Mouse (Mus musculus) layer of hippocampus, adult 8-10 months (tissue): ENCODE data around the gene Syt5. TPM values are rescaled to one million over a fixed set of nuclear protein-coding genes. Genes with fewer than 3 reads are reported as not detected.
"Not testable (repeated sequence)": the region's sequence is repeated elsewhere in the genome, so short reads cannot be mapped to it uniquely, and the experiment has no call there.

Experiments used
- DNase-seq, 2 experiments: peaks; one replicate each; pipeline ENCODE4 v3.0.0; 2022; ENCODE audit warnings: low spot score in 2 of 2
- total RNA-seq, 4 experiments: library from RNA; stranded (reverse); gene quantifications; 2 replicates each; pipeline ENCODE4 v1.2.4; 2022

Gene Syt5
- 100 to 1,000 TPM; 180 to 219 (median 211) TPM for total RNA-seq

DNA sequence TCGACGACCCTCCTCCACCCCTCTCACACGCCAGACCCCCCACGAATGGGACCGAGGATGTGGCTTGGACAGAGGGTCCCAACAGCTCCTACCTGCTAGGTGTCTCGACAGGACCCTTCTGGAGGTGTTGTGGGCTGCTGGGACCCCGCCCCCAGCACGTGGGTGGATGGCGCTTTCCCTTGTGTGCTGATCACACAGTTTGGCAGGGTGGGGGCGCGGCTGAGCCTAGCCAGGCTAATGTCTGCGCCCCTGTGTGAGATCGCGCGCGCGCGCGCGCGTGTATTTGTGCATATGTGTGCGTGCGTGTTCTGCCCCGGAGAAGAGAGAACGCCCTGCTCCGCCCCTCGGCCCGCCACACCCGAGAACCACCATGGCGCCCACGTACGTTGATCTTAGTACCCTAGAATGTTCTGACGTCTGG, at the start of gene Syt5:
TSS of gene Syt5 (minus strand) at position 321 of the 421 bp plus-strand sequence.
- DNase-seq: peak; percentile 55 to 67

DNA sequence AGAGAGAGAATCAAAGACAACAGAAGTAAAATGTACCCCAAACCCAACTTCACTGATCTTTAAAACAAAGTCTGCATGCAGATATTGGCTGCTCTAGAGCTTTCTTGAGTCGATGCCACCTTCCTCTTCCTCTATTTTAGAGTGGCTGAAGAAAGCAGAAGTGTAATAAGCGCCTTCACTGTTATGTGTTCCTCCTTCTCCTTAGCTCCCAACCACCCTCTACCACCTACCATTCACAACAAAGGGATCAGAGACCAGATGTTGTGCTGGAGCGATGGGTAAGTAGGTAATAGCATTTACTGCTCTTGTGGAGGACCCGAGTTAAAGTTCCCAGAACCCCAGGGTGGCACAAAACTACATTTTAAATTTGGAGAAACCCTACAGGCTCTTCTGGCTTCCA, 49.7 kb upstream of the Syt5 start:
- DNase-seq: not testable (repeated sequence)

DNA sequence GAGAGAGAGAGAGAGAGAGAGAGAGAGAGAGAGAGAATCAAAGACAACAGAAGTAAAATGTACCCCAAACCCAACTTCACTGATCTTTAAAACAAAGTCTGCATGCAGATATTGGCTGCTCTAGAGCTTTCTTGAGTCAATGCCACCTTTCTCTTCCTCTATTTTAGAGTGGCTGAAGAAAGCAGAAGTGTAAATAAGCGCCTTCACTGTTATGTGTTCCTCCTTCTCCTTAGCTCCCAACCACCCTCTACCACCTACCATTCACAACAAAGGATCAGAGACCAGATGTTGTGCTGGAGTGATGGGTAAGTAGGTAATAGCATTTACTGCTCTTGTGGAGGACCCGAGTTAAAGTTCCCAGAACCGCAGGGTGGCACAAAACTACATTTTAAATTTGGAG, 34.1 kb upstream of the Syt5 start:
- DNase-seq: not testable (repeated sequence)

DNA sequence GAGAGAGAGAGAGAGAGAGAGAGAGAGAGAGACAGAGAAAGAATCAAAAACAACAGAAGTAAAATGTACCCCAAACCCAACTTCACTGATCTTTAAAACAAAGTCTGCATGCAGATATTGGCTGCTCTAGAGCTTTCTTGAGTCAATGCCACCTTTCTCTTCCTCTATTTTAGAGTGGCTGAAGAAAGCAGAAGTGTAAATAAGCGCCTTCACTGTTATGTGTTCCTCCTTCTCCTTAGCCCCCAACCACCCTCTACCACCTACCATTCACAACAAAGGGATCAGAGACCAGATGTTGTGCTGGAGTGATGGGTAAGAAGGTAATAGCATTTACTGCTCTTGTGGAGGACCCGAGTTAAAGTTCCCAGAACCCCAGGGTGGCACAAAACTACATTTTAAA, 25.0 kb upstream of the Syt5 start:
- DNase-seq: not testable (repeated sequence)

DNA sequence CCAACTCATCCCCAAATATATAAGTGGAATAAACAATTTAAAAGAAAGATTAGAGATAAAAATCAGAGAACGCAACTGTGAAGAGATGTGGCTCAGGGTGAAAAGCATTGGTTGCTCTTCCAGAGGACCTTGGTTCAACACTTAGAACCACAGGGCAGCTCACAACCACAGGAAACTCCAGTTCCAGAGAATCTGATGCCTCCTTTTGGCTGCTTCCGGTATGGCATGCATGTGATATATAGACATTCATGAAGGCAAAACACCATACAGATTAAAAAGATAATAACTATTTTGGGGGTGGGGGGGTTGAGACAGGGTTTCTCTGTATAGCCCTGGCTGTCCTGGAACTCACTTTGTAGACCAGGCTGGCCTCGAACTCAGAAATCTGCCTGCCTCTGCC, 15.3 kb upstream of the Syt5 start:
- DNase-seq: no peak

DNA sequence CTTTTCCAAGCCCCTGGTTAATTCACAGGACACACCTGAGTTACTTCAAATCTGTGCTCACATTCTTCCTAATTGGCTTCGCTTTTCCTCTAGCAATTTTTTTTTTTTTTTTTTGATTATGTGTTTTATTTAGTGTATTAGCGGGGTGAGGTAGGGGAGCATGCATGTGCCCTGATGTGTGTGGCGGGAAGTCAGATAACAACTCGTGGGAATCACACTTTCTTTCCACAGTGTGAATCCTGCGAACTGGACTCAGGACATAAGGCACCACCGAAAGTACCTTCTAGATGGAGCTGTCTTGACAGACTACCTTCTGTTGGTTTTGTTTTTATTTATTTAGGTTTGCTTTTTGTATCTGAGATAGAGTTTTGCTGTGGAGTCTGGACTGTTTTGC, 9.8 kb upstream of the Syt5 start:
- no peak for DNase-seq

DNA sequence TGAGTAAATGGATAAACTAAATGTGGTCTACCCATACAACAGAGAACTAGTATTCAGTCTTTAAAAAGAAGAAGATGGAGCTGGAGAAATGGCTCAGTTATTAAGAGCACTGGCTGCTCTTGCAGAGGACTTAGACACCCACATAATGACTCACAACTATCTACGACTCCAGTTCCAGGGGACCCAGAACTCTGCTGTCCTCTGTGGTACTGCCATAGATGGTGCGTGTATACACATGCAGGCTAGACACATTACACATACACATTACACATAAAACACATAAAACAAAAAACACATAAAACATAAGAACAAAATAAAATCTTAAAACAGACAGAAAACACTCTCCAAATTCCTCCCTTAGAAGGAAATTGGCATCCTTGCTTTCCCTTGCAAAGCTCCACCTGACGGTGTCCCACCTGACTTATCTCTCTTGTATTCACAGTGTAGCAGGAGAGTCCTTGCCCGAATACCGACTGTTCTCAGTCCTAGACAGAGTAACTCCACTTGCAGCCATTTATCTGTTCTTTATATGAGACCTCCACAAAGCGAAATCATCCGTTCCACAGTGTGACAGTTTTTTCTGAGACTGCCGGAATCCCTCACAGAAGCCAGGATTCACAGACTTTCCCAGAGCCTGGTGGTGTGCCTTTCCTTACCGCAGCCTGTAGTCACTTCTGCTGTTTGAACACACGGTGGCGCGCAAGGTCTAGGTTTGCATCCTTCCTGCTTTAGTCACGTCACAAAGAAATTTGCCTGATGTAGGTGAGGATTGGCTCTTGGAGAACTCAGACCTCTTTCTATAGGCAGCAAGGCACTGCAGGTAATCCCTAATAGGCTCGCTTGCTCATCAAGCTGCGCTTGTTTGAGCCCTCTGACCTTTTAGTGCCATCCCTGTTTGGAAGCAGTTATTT, 9.2 kb upstream of the Syt5 start:
- DNase-seq: peak; percentile 72 to 76

DNA sequence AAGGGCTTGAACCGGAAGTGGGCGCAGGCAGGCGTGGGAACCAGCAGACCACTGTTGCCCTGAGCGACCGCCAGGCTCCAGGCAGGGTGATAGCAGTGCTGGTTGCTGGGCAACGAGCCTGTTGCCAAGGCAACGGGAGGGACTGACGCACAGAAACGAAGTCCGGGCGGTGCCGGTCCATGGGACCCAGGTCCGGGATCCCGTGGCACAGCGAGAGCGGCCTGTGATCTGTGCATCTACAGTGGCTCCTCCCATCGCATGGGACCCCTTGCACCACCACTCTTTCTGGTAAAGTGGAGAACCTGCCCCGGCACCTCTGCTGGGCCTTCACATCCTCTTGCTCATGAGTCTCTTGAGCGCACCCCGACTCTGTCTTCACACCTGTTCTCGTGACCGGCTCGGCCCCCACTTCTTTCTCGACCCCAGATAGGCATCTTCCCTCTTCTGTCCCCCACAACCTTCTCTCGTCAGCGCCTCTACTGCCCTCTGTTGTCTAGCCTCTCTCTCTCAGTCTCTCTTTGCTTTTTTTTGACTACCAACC, 680 bp downstream of the Syt5 start:
- peak; percentile 93 to 95 for DNase-seq

DNA sequence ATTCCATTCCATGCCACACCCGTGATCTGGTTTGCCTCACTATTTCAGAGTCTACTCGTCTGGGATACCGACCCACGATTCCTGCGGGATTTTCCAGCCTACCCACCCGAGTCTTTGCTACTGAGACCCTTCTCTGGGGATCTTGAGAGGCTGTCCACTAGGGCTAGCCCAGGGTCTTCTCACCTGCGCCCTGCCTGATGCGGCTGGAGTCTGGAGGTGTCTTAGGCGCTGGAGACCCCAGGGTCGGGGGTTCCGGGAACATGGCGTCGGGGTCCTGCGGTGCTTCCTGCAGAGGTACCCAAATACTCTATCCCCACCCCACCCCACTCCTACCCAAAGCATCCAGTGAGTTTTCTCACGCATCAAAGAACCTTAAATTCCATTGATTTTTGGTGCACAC, 1.3 kb downstream of the Syt5 start:
- DNase-seq: no peak

DNA sequence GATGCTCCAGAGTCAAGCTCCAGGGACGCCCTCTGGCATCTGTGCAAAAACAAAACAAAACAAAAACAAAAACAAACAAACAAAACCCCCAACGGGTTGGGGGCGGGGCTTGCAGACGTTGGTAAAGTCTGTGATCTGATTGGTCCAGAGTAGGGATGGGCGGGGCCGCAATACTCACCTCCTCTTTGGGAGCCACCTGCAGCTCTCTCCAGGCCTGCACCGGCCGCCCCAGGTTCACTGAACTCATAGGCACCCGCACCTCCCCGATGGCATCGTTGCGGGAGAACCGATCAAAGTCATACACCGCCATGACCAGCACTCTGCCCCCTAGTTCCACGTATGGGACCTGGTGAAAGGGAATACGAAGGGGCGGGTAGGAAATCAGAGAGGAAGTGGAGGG, 5.3 kb downstream of the Syt5 start:
- no peak for DNase-seq

DNA sequence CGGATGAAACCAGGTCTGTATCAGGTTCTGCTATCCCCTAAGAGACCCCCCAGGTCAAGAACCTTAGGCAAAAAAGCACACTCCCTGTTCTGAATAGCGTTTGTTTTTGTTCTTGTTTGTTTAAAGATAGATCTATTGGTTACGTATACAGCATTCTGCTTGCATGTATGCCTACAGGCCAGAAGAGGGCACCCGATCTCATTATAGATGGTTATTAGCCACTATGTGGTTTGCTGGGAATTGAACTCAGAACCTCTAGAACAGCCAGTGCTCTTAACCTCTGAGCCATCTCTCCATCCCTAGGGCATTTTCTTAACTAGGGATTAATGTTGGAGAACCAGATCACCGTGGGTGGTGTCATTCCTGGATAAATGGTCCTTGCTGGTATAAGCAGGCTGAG, 6.0 kb downstream of the Syt5 start:
- no peak for DNase-seq

DNA sequence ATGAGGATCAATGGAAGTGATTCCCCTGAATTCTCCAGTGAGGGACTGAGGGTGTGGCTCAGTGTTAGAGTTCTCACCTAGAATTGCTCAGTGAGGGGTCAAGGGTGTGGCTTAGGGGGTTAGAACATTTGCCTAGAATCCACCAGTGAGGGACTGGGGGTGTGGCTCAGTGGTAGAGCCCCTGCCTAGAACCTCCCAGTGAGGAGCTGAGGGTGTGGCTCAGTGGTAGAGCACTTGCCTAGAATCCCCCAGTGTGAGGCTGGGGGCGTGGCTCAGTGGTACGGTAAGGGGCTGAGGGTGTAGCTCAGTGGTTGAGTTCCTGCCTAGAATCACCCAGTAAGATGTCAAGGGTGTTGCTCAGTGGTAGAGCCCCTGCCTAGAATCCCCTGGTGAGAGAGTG, 8.3 kb downstream of the Syt5 start:
- no peak for DNase-seq

DNA sequence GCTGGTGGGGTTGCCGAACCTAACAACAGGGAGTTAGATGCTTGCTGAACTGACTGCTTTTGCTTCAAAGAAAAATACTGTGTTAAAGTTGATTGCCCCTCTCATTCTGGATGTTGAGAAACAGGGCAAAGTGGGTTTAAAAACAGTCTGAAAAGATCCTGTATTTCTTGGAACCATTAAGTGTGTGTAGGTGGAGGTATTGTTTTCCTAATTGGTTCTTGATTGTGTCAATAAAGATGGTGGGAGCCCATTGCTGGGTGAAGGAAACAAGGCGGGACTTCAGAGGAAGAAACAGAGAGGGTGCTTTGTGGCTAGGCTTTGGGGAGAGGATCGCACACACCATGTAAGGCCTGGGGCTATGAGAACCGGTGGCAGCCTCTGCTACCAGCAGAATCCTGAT, 10.2 kb downstream of the Syt5 start:
- DNase-seq: no peak

DNA sequence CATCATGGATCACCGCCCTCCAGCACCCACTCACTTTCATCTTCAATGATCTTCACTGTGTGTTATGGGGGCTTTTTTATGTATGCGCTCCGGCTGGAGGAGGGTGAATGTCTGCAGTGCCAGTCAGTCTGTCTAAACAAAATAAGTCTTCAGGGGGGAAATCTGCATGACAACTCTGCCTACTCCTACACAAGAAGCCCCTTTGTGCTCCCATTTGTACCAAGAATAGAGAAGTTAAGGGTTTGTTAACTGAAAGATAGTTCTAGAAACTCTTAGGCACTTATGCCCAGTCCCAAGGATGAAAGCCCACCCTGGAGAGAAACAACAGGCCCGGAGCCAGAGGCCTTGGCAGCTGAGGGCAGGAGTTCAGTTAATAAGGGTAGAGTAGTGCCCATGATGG, 11.0 kb downstream of the Syt5 start:
- DNase-seq: no peak

DNA sequence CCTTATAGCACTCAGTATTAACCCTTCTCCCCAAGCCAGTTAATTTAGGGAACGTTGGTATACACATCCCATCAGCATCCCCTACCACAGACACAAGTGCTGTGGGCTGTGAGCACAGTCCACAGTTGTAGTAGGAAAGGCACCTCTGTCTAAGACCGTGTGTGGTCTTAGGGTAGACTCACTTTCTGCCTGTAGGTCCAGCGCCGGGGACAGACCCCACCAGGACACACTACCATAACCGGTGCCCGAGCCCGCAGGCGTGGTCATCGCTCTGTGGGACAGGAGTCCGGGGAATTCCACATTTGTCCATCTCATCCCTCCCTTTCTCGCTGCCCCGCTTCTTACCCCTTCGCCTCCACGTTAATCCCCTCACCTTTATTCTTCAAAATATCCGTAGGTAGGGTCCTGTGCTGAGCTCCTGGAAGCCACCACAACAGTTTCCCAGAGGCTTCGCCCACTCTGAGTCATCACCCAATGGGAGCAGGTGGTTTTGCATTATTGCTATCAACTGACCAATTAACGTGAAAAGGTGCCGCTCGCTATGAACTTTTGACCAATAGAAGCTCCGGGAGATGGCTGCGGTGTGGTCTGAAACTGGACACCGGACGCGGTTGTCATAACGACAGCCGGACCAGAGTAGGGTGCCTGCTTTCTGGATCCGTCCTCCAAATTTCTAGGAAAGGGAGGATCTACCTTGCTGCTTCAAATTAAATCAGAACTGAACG, 15.2 kb downstream of the Syt5 start, which contains the start of gene Dnaaf3:
TSS of gene Dnaaf3 (minus strand) at position 449 of the 725 bp plus-strand sequence.
- no peak for DNase-seq

DNA sequence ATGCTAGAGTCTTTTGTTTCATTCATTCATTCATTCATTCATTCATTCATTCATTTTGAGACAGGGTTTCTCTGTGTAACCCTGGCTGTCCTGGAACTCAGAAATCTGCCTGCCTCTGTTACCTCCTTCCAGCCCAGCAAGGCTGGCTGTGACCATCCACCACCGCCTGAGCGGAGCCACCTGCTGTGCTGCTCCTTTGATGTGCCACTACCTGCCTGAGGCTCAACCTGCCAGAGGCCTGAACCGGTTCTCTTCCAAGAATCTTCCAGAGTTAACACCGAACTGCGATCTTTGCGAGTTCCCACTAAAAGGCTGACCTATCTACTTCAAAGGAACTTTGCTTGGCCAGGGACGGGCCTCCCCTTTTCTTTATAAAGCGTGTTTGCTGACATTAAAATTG, 17.2 kb downstream of the Syt5 start:
- DNase-seq: not testable (repeated sequence)

DNA sequence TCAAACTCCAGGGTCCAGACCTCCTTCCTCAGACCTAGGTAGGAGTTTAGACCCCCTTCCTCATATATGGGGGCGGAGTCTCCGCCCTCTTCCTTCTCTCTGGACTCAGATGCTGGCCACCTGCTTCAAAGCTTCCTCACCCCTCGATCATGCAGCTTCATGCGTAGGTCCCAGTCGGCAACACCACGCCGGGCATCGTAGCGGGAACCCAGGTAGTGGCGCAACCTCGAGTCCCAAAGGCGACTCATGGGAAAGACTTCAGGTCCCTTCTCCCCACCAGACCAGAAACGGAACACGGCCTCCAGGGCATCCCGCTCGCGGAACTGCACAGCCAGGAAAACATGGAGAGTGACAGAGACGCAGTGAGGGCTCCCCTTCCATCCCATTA, 20.0 kb downstream of the Syt5 start:
- no peak for DNase-seq

DNA sequence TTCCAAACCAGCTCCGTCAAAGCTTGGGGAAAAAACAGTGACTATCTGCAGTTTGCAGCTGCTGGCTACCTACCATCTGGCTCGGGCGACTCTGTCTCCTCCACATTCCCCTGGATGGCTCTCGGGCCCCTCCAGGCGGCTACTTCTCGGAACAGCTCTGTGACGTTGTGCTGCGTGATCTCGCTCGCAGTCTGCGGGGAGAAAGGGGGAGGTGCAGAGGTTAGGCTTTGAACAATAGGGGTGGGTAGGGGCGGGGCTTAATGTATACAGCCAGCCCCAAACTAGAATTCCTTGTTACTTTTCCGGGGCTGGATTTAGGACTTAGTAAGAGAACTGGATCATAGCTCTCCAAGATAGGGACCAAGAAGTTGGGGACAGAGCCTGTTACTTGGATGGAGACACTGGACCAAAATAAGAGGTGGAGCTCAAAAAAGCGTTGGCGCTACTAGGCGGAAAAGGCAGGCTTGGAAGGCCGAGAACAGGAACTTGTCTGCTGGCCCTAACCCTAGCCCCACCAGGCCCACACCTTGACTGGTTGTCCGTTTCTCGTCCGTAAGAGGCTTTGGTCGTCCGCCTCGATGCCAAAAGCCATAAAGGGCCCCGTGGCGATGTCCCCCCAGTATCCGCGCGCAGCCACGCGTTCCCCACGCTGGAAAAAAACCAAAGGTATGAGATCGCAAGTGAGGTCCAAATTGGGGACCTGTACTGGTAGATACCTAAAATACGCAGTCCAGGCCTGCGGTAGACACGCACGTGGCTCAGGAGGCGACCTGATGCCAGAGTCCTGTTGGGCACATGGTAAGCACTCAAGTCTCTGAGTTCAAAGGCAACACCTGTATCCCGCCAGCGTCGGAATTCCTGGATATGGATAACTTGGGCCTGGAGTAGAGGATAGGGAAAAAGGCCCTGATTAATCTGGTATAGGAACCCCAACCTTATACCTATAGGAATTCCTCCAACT, 20.7 kb downstream of the Syt5 start:
- DNase-seq: peak; percentile 59 to 64

DNA sequence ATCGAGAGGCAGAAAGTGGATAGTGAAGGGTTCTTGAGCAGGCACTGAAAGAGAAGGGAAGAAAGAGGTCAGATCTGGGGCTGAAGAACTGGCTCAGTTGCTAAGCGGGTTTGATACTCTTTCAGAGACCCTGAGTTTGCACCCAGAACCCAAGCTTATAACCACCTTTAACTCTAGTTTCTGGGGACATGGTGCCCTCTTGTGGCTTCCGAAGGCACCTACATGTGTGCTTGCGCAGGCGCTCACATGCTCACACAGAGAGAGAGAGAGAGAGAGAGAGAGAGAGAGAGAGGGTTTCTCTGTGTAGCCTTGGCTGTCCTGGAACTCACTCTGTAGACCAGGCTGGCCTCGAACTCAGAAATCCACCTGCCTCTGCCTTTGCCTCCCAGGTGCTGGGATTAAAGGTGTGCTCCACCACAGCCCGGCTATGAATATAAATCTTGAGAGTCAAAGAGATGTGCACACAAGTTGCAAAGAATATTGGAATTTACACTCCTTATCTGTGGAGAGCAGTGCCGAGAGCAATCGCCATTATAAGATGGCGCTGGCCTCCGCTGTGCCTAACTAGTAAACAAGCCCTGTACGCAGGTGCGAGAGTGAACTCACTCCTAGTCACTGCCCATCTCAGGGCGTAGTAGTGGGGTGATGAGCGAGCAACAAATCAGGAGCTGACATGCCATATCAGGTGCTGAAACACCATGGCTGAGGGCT, 23.0 kb downstream of the Syt5 start, which contains the start of gene Tnni3:
TSS of gene Tnni3 (minus strand) at position 18 of the 711 bp plus-strand sequence.
- DNase-seq: not testable (repeated sequence)
